Mouse (Mus musculus): ENCODE results near the gene Grap.

DNA sequence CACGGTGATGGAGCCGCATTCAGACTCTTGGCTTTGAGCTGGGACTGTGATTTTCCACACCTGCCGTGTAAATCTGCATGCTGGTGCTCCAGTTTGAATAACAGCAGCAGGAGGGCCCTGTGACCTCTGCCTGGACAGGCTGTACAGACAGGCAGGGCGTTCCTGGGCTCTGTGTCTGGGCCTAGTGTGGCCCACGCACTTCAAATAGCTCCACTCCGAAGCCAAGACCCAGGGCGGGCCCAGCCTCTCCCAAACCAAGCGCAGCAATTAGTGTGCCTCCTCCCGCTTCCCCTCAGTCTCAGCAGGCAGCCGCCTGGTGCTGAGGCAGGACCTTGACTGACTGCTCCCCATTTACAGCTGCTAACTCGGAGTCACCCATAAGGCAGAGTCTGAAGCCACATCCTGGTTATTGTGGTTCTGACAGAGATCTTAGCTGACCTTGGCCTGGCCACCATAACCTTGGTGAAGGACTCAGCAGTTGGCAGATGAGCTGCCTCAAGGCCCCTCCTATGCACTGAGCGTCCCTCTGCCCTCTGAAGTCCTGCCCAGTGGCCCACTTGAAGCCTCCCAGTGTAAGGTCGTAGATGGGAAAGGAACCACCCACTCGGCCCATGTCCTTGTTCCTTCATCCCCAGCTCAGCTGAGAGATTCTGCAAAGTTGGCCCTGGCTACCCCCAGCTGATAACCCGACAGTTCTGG is 60.2 kb downstream of the Grap start:
- TF ChIP-seq CTCF (IDR thresholded peaks at IDR 0.05; ENCODE audit: low read depth) (no peak), EP300 (optimal IDR thresholded peaks at IDR 0.05) (no peak)
